Mouse (Mus musculus): ENCODE measurements around the gene Gata2. TPM values are rescaled to one million over a fixed set of nuclear protein-coding genes. Genes with fewer than 3 reads are reported as not detected.

Gene Gata2
- total and polyA plus RNA-seq, 2 experiments from 2014 or later = 17.2 to 19.3 TPM

- DNase-seq (ENCODE audit: low spot score) (no peak), ATAC-seq (ENCODE audit: low FRiP score) (no peak)
- Histone ChIP-seq H3K27me3 (ENCODE audit: insufficient read depth, low read length) (no peaks in the 10 kb centered on the region), H3K36me3 (ENCODE audit: insufficient read depth, low read length) (0 out of 2 replicates have a peak, but pooled peaks cover 3% of the 10 kb centered on the region), H3K27ac (ENCODE audit: low read depth, low read length) (no peak overlapping the region), H3K4me1 (ENCODE audit: insufficient read depth, low read length) (no peaks in the 10 kb centered on the region), H3K9ac (replicated peaks; ENCODE audit: low read length, poor library complexity, severe bottlenecking) (no peak overlapping the region), H3K4me3 (ENCODE audit: low read depth, low read length) (no peak overlapping the region), H3K4me2 (ENCODE audit: low read depth, low read length, poor library complexity, severe bottlenecking) (no peak overlapping the region), H3K9me3 (ENCODE audit: low read length) (no peaks in the 10 kb centered on the region)
- 89% methylated on average over 1 of the region's 1 CpGs for WGBS
- TF ChIP-seq CTCF (IDR thresholded peaks at IDR 0.05) = no peak
Observed at GRCm38 (mm10) chr6:88251396-88251795, 57.7 kb downstream of the Gata2 start.

- DNase-seq (ENCODE audit: low spot score) (no peak), ATAC-seq (ENCODE audit: low FRiP score) (no peak)
- 0 out of 2 replicates have a peak, but pooled peaks cover 3% of the 10 kb centered on the region for H3K36me3 ChIP-seq (ENCODE audit: insufficient read depth, low read length)
- H3K27me3 ChIP-seq (ENCODE audit: insufficient read depth, low read length) = no peaks in the 10 kb centered on the region
- no peak for TF ChIP-seq CTCF (IDR thresholded peaks at IDR 0.05)
- no peak overlapping the region for H3K4me3 ChIP-seq (ENCODE audit: low read depth, low read length)
- H3K4me1 ChIP-seq (ENCODE audit: insufficient read depth, low read length) = no peaks in the 10 kb centered on the region
- no peak overlapping the region for H3K9ac ChIP-seq (replicated peaks; ENCODE audit: low read length, poor library complexity, severe bottlenecking)
- 83% methylated on average over 7 of the region's 7 CpGs for WGBS
- no peaks in the 10 kb centered on the region for H3K9me3 ChIP-seq (ENCODE audit: low read length)
- H3K4me2 ChIP-seq (ENCODE audit: low read depth, low read length, poor library complexity, severe bottlenecking) = no peak overlapping the region
- no peak overlapping the region for H3K27ac ChIP-seq (ENCODE audit: low read depth, low read length)
Observed at GRCm38 (mm10) chr6:88251798-88252478, 58.2 kb downstream of the Gata2 start.

- H3K27me3 ChIP-seq (ENCODE audit: insufficient read depth, low read length) = no peaks in the 10 kb centered on the region
- no peak overlapping the region for H3K9ac ChIP-seq (replicated peaks; ENCODE audit: low read length, poor library complexity, severe bottlenecking)
- ATAC-seq (ENCODE audit: low FRiP score) (no peak), DNase-seq (ENCODE audit: low spot score) (no peak)
- H3K4me2 ChIP-seq (ENCODE audit: low read depth, low read length, poor library complexity, severe bottlenecking) = no peak overlapping the region
- no peak for TF ChIP-seq CTCF (IDR thresholded peaks at IDR 0.05)
- H3K36me3 ChIP-seq (ENCODE audit: insufficient read depth, low read length) = 0 out of 2 replicates have a peak, but pooled peaks cover 3% of the 10 kb centered on the region
- no peak overlapping the region for H3K27ac ChIP-seq (ENCODE audit: low read depth, low read length)
- H3K4me1 ChIP-seq (ENCODE audit: insufficient read depth, low read length) = no peaks in the 10 kb centered on the region
- H3K9me3 ChIP-seq (ENCODE audit: low read length) = no peaks in the 10 kb centered on the region
- no peak overlapping the region for H3K4me3 ChIP-seq (ENCODE audit: low read depth, low read length)
- 80% methylated on average over 6 of the region's 6 CpGs for WGBS
Observed at GRCm38 (mm10) chr6:88254082-88254481, 60.4 kb downstream of the Gata2 start.

- ATAC-seq (ENCODE audit: low FRiP score) (no peak), DNase-seq (ENCODE audit: low spot score) (no peak)
- Histone ChIP-seq H3K36me3 (ENCODE audit: insufficient read depth, low read length) (0 out of 2 replicates have a peak, but pooled peaks cover 3% of the 10 kb centered on the region), H3K9ac (replicated peaks; ENCODE audit: low read length, poor library complexity, severe bottlenecking) (no peak overlapping the region), H3K9me3 (ENCODE audit: low read length) (no peaks in the 10 kb centered on the region), H3K4me1 (ENCODE audit: insufficient read depth, low read length) (no peaks in the 10 kb centered on the region), H3K27me3 (ENCODE audit: insufficient read depth, low read length) (no peaks in the 10 kb centered on the region), H3K4me2 (ENCODE audit: low read depth, low read length, poor library complexity, severe bottlenecking) (no peak overlapping the region), H3K4me3 (ENCODE audit: low read depth, low read length) (no peak overlapping the region), H3K27ac (ENCODE audit: low read depth, low read length) (no peak overlapping the region)
- no peak for TF ChIP-seq CTCF (IDR thresholded peaks at IDR 0.05)
- 59% methylated on average over 4 of the region's 4 CpGs for WGBS
Observed at GRCm38 (mm10) chr6:88255435-88255834, 61.7 kb downstream of the Gata2 start.

Other genes with a start within 250 kb of the Gata2 start
- 22.7 and 31.8 TPM in 2 replicates for gene H1fx, start 212.3 kb upstream of the Gata2 start, total RNA-seq (2014; rRNA removed)
- 42.8 and 52.8 TPM in 2 replicates for gene H1fx, start 212.3 kb upstream of the Gata2 start, polyA plus RNA-seq (2015; fragmentation: Nextera tagmentation; extraction: Ambion mirVana)
- 87.5 and 103 TPM in 2 replicates for gene Rab7, start 148.6 kb upstream of the Gata2 start, total RNA-seq (2014; rRNA removed)
- 356 and 379 TPM in 2 replicates for gene Rab7, start 148.6 kb upstream of the Gata2 start, polyA plus RNA-seq (2015; fragmentation: Nextera tagmentation; extraction: Ambion mirVana)
- 196 and 198 TPM in 2 replicates for gene Rpn1, start 109.4 kb upstream of the Gata2 start, total RNA-seq (2014; rRNA removed)
- gene Rpn1, start 109.4 kb upstream of the Gata2 start, polyA plus RNA-seq (2015; fragmentation: Nextera tagmentation; extraction: Ambion mirVana) = 252 and 261 TPM in 2 replicates
- gene Dnajb8, start 28.4 kb downstream of the Gata2 start, total RNA-seq (2014; rRNA removed) = not detected in 2 replicates
- not detected in 2 replicates for gene Dnajb8, start 28.4 kb downstream of the Gata2 start, polyA plus RNA-seq (2015; fragmentation: Nextera tagmentation; extraction: Ambion mirVana)